Mouse (Mus musculus) heart, embryonic 10.5 days (tissue): ENCODE measurements around the gene Sult1a1. TPM values are rescaled to one million over a fixed set of nuclear protein-coding genes. Genes with fewer than 3 reads are reported as not detected.
"Not testable (repeated sequence)": the region's sequence is repeated elsewhere in the genome, so short reads cannot be mapped to it uniquely, and the experiment has no call there.

ENCODE experiments used
- DNase-seq: peaks from one replicate; pipeline ENCODE4 v3.0.0-alpha.2; 2017; ENCODE audit warnings: low spot score
- H3K27ac ChIP-seq: fragments of 300-500 bp; sonication (generic); 2 replicates; pipeline ENCODE4 v1.5.1; 2016; ENCODE audit warnings: mild to moderate bottlenecking
- H3K27me3 ChIP-seq: fragments of 300-500 bp; sonication (generic); 2 replicates; pipeline ENCODE4 v1.6.1; 2016; ENCODE audit warnings: mild to moderate bottlenecking; ENCODE audit not compliant: poor library complexity, insufficient read depth, severe bottlenecking
- H3K36me3 ChIP-seq: fragments of 300-500 bp; sonication (generic); 2 replicates; pipeline ENCODE4 v1.6.1; 2016; ENCODE audit warnings: mild to moderate bottlenecking, moderate library complexity
- H3K4me1 ChIP-seq: fragments of 300-500 bp; sonication (generic); 2 replicates; pipeline ENCODE4 v1.6.1; 2016; ENCODE audit warnings: mild to moderate bottlenecking
- H3K4me3 ChIP-seq: fragments of 300-500 bp; sonication (generic); 2 replicates; pipeline ENCODE4 v1.5.1; 2016; ENCODE audit warnings: mild to moderate bottlenecking, moderate library complexity
- H3K9me3 ChIP-seq: fragments of 300-500 bp; sonication (generic); 2 replicates; pipeline ENCODE4 v1.6.1; 2016; ENCODE audit warnings: mild to moderate bottlenecking, moderate library complexity
- WGBS: fragments of 180-500 bp; shearing (Covaris S2); methylation state at CpG from one replicate; pipeline ENCODE4 v1.1.7; 2016; 5-methylcytosine and 5-hydroxymethylcytosine counted together
- polyA plus RNA-seq: library from polyadenylated mRNA; unstranded; fragments of >200 nt; fragmentation: Nextera tagmentation; extraction: Ambion mirVana; gene quantifications from 2 replicates; pipeline ENCODE4 v1.2.1, GENCODE M21; 2016

The Sult1a1 gene
- polyA plus RNA-seq, 1 experiment from 2014 or later: 0.34 TPM

- no peaks in the 10 kb centered on the region for H3K27me3 ChIP-seq
- no peaks in the 10 kb centered on the region for H3K9me3 ChIP-seq
- no peak for DNase-seq
- H3K4me1 ChIP-seq: peaks cover 11% of the 10 kb centered on the region
- H3K36me3 ChIP-seq: no peaks in the 10 kb centered on the region
- H3K4me3 ChIP-seq: no peak overlapping the region
- no peak overlapping the region for H3K27ac ChIP-seq
- 58% methylated on average over 5 of the region's 5 CpGs for WGBS
Observed at GRCm38 (mm10) chr7:126645708-126646107, 30.5 kb downstream of the Sult1a1 start.

GRCm38 (mm10) chr7:126644914-126645313 is 31.3 kb downstream of the Sult1a1 start:
- H3K4me3 ChIP-seq: no peak overlapping the region
- no peak for DNase-seq
- H3K36me3 ChIP-seq: no peaks in the 10 kb centered on the region
- no peaks in the 10 kb centered on the region for H3K9me3 ChIP-seq
- H3K27ac ChIP-seq: no peak overlapping the region
- peaks cover 6% of the 10 kb centered on the region for H3K4me1 ChIP-seq
- no peaks in the 10 kb centered on the region for H3K27me3 ChIP-seq

- H3K4me3 ChIP-seq: no peak overlapping the region
- no peak overlapping the region for H3K27ac ChIP-seq
- H3K9me3 ChIP-seq: no peaks in the 10 kb centered on the region
- no peak for DNase-seq
- WGBS: 70% methylated on average over 3 of the region's 3 CpGs
- no peaks in the 10 kb centered on the region for H3K27me3 ChIP-seq
- peaks cover under 1% of the 10 kb centered on the region; the same call in 1 of the 2 replicates for H3K4me1 ChIP-seq
- no peaks in the 10 kb centered on the region for H3K36me3 ChIP-seq
Observed at GRCm38 (mm10) chr7:126644345-126644744, 31.9 kb downstream of the Sult1a1 start.

GRCm38 (mm10) chr7:126643244-126643617 is 33.0 kb downstream of the Sult1a1 start:
- not testable (repeated sequence) for H3K27ac ChIP-seq, H3K9me3 ChIP-seq, H3K4me3 ChIP-seq, H3K36me3 ChIP-seq, H3K27me3 ChIP-seq, H3K4me1 ChIP-seq, DNase-seq
- 61% methylated on average over 3 of the region's 3 CpGs for WGBS

- 67% methylated on average over 5 of the region's 5 CpGs for WGBS
- no peaks in the 10 kb centered on the region for H3K36me3 ChIP-seq
Observed at GRCm38 (mm10) chr7:126642545-126643243, 33.5 kb downstream of the Sult1a1 start.

GRCm38 (mm10) chr7:126636733-126637520 is 39.3 kb downstream of the Sult1a1 start:
- Histone ChIP-seq H3K27me3 (peaks cover 7% of the 10 kb centered on the region; the same call in 1 of the 2 replicates), H3K36me3 (no peaks in the 10 kb centered on the region), H3K4me1 (no peaks in the 10 kb centered on the region), H3K4me3 (no peak overlapping the region), H3K9me3 (no peaks in the 10 kb centered on the region), H3K27ac (no peak overlapping the region)
- 19% methylated on average over 4 of the region's 4 CpGs for WGBS
- no peak for DNase-seq

More at GRCm38 (mm10) chr7:126642545-126643243, 33.5 kb downstream of the Sult1a1 start:
- Histone ChIP-seq H3K27ac (no peak overlapping the region), H3K9me3 (no peaks in the 10 kb centered on the region), H3K4me3 (no peak overlapping the region), H3K4me1 (no peaks in the 10 kb centered on the region), H3K27me3 (no peaks in the 10 kb centered on the region)
- DNase-seq: no peak

GRCm38 (mm10) chr7:126635375-126635774 is 40.9 kb downstream of the Sult1a1 start:
- no peak overlapping the region for H3K27ac ChIP-seq
- no peak overlapping the region for H3K4me3 ChIP-seq
- H3K36me3 ChIP-seq: no peaks in the 10 kb centered on the region
- DNase-seq: no peak
- peaks cover 7% of the 10 kb centered on the region; the same call in 1 of the 2 replicates for H3K27me3 ChIP-seq
- H3K4me1 ChIP-seq: no peaks in the 10 kb centered on the region
- H3K9me3 ChIP-seq: no peaks in the 10 kb centered on the region

GRCm38 (mm10) chr7:126632478-126632877 is 43.8 kb downstream of the Sult1a1 start:
- Histone ChIP-seq H3K9me3 (no peaks in the 10 kb centered on the region), H3K4me3 (no peak overlapping the region), H3K27me3 (peaks cover 7% of the 10 kb centered on the region; the same call in 1 of the 2 replicates), H3K27ac (no peak overlapping the region), H3K36me3 (no peaks in the 10 kb centered on the region), H3K4me1 (0 out of 2 replicates have a peak, but pooled peaks cover 3% of the 10 kb centered on the region)
- DNase-seq: no peak
- WGBS: 64% methylated on average over 2 of the region's 2 CpGs

- no peaks in the 10 kb centered on the region for H3K9me3 ChIP-seq
- no peak within 1 kb of the TSS for H3K27ac ChIP-seq
- H3K36me3 ChIP-seq: no peaks in the 10 kb centered on the region
- H3K4me1 ChIP-seq: 0 out of 2 replicates have a peak, but pooled peaks cover 3% of the 10 kb centered on the region
- 83% methylated on average over 4 of the region's 4 CpGs for WGBS
- no peak for DNase-seq
- no peak within 1 kb of the TSS for H3K4me3 ChIP-seq
- H3K27me3 ChIP-seq: peaks cover 7% of the 10 kb centered on the region; the same call in 1 of the 2 replicates
Observed at GRCm38 (mm10) chr7:126630824-126631518, 45.3 kb downstream of the Sult1a1 start, which contains the start of gene Nupr1. Gene Nupr1, minus strand, starts transcription at chr7:126630861.

- Histone ChIP-seq H3K4me1 (peaks cover 8% of the 10 kb centered on the region; the same call in 1 of the 2 replicates), H3K27ac (no peak overlapping the region), H3K9me3 (no peaks in the 10 kb centered on the region), H3K4me3 (no peak overlapping the region), H3K27me3 (peaks cover 9% of the 10 kb centered on the region; the same call in 1 of the 2 replicates), H3K36me3 (no peaks in the 10 kb centered on the region)
- WGBS: 71% methylated on average over 3 of the region's 3 CpGs
- no peak for DNase-seq
Observed at GRCm38 (mm10) chr7:126629915-126630314, 46.3 kb downstream of the Sult1a1 start.

GRCm38 (mm10) chr7:126628111-126628510 is 48.1 kb downstream of the Sult1a1 start:
- H3K4me3 ChIP-seq: no peak overlapping the region
- no peak for DNase-seq
- WGBS: 66% methylated on average over 6 of the region's 6 CpGs

GRCm38 (mm10) chr7:126625807-126626600 is 50.2 kb downstream of the Sult1a1 start:
- Histone ChIP-seq H3K4me1 (peaks cover 8% of the 10 kb centered on the region; the same call in 1 of the 2 replicates), H3K27ac (no peak overlapping the region), H3K4me3 (no peak overlapping the region), H3K9me3 (no peaks in the 10 kb centered on the region), H3K36me3 (no peaks in the 10 kb centered on the region), H3K27me3 (0 out of 2 replicates have a peak, but pooled peaks cover 7% of the 10 kb centered on the region)
- no peak for DNase-seq
- WGBS: 80% methylated on average over 3 of the region's 3 CpGs

More at GRCm38 (mm10) chr7:126628111-126628510, 48.1 kb downstream of the Sult1a1 start:
- Histone ChIP-seq H3K27me3 (0 out of 2 replicates have a peak, but pooled peaks cover 7% of the 10 kb centered on the region), H3K36me3 (no peaks in the 10 kb centered on the region), H3K4me1 (peaks cover 8% of the 10 kb centered on the region; the same call in 1 of the 2 replicates), H3K9me3 (no peaks in the 10 kb centered on the region), H3K27ac (peak overlapping the region; percentile 30; the same call in 1 of the 2 replicates)
